Mouse (Mus musculus) cerebellum, adult 2 months (tissue): Measurements from ENCODE around the gene Fgfrl1. TPM values are rescaled to one million over a fixed set of nuclear protein-coding genes. Genes with fewer than 3 reads are reported as not detected.
"Not testable (repeated sequence)": the region's sequence is repeated elsewhere in the genome, so short reads cannot be mapped to it uniquely, and the experiment has no call there.

ENCODE experiments used
- DNase-seq, 2 experiments: peaks; one replicate each; pipeline ENCODE4 v3.0.0; 2021
- H3K27ac ChIP-seq: fragments of 200-500 bp; 2 replicates; pipeline ENCODE4 v1.5.1; 2012; ENCODE audit warnings: low read length, control low read depth, inconsistent platforms; ENCODE audit not compliant: insufficient read depth
- H3K27me3 ChIP-seq: fragments of 200-500 bp; 2 replicates; pipeline ENCODE4 v1.6.1; 2012; ENCODE audit warnings: inconsistent platforms, mild to moderate bottlenecking, low read length, moderate library complexity; ENCODE audit not compliant: control insufficient read depth, insufficient read depth
- H3K4me1 ChIP-seq: fragments of 200-500 bp; 2 replicates; pipeline ENCODE4 v1.6.1; 2011; ENCODE audit warnings: low read length; ENCODE audit not compliant: control insufficient read depth, insufficient read depth
- H3K4me3 ChIP-seq: fragments of 200-500 bp; replicated peaks from 2 replicates; pipeline ENCODE3; 2011; ENCODE audit warnings: mild to moderate bottlenecking, low read depth, low read length, control low read depth; ENCODE audit not compliant: insufficient read depth
- CTCF ChIP-seq: fragments of 200-500 bp; IDR thresholded peaks from 2 replicates; pipeline ENCODE4 v1.5.1; 2011; ENCODE audit warnings: low read depth, mild to moderate bottlenecking, control low read depth, low read length, moderate library complexity, borderline replicate concordance; ENCODE audit not compliant: insufficient read depth
- POLR2A ChIP-seq: fragments of 200-500 bp; IDR thresholded peaks from 2 replicates; pipeline ENCODE4 v1.6.1; 2011; ENCODE audit warnings: low read length, control low read depth, borderline replicate concordance; ENCODE audit not compliant: insufficient read depth
- WGBS: fragments of 180-500 bp; shearing (Covaris S2); methylation state at CpG from one replicate; pipeline ENCODE4 v1.1.7; 2018; 5-methylcytosine and 5-hydroxymethylcytosine counted together
- polyA plus RNA-seq: library from polyadenylated mRNA; depleted of rRNA; stranded (reverse); fragments of >200 nt; gene quantifications from 2 replicates; pipeline ENCODE4 v1.2.3, GENCODE M21; 2012; rRNA removed

Fgfrl1 gene
- polyA plus RNA-seq, 1 experiment, result 35.8 TPM

DNA sequence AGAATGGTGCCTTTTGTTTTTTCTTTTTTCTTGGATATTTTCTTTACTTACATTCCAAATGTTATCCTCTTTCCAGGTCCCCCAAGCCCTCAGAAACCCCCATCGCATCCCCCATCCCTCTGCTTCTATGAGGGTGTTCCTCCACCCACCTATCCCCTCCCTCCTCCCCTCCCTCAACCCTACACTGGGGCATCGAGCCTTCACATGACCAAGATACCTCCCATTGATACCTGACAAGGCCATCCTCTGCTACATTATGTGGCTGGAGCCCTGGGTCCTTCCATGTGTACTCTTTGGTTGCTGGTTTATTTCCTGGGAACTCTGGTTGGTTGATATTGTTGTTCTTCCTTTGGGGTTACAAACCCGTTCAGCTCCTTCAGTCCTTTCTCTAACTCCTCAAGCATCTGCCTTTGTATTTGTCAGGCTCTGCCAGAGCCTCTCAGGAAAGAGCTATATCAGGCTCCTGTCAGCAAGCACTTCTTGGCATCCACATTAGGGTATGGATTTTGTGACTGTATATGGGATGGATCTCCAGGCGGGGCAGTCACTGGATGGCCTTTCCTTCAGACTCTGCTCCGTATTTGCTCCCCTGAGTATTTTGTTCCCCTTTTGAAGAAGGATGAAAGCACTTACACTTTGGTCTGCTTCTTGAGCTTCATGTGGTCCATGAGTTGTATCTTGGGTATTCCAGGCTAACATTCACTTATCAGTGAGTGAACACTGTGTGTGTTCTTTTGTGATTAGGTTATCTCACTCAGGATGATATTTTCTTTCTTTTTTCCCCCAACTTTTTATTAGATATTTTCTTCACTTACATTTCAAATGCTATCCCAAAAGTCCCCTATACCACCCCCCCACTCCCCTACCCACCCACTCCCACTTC is 58.4 kb downstream of the Fgfrl1 start:
- no peak for TF ChIP-seq CTCF
- no peak for TF ChIP-seq POLR2A
- no peak overlapping the region for H3K27ac ChIP-seq
- no peaks in the 10 kb centered on the region for H3K4me1 ChIP-seq
- no peaks in the 10 kb centered on the region for H3K27me3 ChIP-seq
- DNase-seq, result no peak
- no peak overlapping the region for H3K4me3 ChIP-seq
- WGBS, result 72% methylated on average over 5 of the region's 5 CpGs

DNA sequence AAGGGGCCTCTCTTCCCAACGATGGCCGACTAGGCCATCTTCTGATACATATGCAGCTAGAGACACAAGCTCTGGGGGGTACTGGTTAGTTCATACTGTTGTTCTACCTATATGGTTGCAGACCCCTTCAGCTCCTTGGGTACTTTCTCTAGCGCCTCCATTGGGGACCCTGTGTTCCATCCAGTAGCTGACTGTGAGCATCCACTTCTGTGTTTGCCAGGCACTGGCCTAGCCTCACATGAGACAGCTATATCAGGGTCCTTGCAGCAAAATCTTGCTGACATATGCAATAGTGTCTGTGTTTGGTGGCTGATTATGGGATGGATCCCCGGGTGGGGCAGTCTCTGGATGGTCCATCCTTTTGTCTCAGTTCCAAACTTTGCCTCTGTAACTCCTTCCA is 59.1 kb downstream of the Fgfrl1 start:
- WGBS, result 86% methylated on average over 4 of the region's 4 CpGs
- not testable (repeated sequence) for H3K4me1 ChIP-seq, H3K27ac ChIP-seq, H3K4me3 ChIP-seq, DNase-seq, H3K27me3 ChIP-seq

Other genes with a start within 250 kb of the Fgfrl1 start
- 1.4 TPM in 2 replicates for gene Mfsd7a, start 243.5 kb upstream of the Fgfrl1 start, polyA plus RNA-seq
- gene Pcgf3, start 231.2 kb upstream of the Fgfrl1 start, polyA plus RNA-seq, result 14.7 and 14.9 TPM in 2 replicates
- gene Cplx1, start 142.4 kb upstream of the Fgfrl1 start, polyA plus RNA-seq, result 459 and 564 TPM in 2 replicates
- 89.9 and 91.6 TPM in 2 replicates for gene Gak, start 62.6 kb upstream of the Fgfrl1 start, polyA plus RNA-seq
- 50.8 and 52.4 TPM in 2 replicates for gene Tmem175, start 62.6 kb upstream of the Fgfrl1 start, polyA plus RNA-seq
- gene Idua, start 32.1 kb upstream of the Fgfrl1 start, polyA plus RNA-seq, result 29.0 and 37.8 TPM in 2 replicates
- 89.1 and 91.8 TPM in 2 replicates for gene Dgkq, start 22.7 kb upstream of the Fgfrl1 start, polyA plus RNA-seq
- 1.7 and 1.9 TPM in 2 replicates for gene Slc26a1, start 16.8 kb upstream of the Fgfrl1 start, polyA plus RNA-seq
- not detected in 2 replicates for gene Rnf212, start 82.6 kb downstream of the Fgfrl1 start, polyA plus RNA-seq
- not detected in 2 replicates for gene Tmed11, start 103.0 kb downstream of the Fgfrl1 start, polyA plus RNA-seq
- gene Vmn2r8, start 116.5 kb downstream of the Fgfrl1 start, polyA plus RNA-seq, result not detected in 2 replicates
- gene Vmn2r9, start 160.2 kb downstream of the Fgfrl1 start, polyA plus RNA-seq, result not detected in 2 replicates